Mouse (Mus musculus) spleen, adult 12 weeks (tissue): ENCODE data around the gene Fibin.

Source experiments
- DNase-seq: peaks from one replicate; pipeline ENCODE4 v3.0.0; 2022; ENCODE audit warnings: low spot score

Gene Fibin

DNA sequence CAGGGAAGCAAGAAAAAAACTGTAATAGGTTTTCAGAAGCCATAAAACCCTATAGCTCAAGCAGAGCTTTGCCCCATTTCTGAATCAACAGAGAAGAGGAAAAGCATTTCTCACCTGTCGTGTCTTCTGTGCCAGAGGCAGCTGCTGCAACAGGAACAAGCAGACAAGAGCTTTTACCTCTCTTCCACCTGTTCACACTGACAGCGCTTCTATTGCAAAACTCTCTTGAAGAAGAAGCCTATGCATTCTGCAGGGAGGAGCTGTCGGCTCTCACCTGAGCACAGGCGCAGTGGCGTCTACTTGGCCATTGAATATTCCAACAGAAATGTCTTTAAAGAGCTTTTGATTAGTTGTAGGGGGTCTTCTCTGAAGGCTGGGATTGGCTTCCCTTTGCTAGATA lies 48.9 kb downstream of the Fibin start:
- DNase-seq: no peak

DNA sequence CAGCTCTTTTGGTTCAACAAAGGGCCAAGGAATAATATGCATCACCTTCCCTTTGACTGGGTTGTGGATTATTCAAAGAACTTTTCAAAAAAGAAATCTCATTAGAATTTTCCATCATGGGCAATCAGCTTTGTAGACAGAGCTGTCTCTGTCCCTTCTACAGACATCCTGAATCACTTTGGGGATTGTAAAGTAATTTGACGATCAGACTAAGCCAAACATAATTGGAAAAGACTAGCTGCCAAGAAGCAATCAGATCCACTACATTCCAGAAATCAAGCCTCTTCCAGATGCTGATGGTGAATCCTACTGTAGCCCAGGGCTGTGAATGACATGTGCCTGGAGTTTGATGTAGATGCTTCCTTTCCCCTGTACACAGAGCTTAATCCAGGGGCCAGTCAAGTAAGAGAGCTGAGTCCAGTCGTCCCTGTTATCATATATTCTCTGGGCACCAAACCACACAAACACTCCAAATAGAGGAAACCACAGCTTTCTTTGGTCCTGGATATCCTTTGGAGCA lies 49.6 kb downstream of the Fibin start:
- DNase-seq: no peak
